Mouse (Mus musculus) hindbrain, embryonic 14.5 days (tissue): ENCODE results near the gene Gm21704. TPM values are rescaled to one million over a fixed set of nuclear protein-coding genes. Genes with fewer than 3 reads are reported as not detected.
"Not testable (repeated sequence)": the region's sequence is repeated elsewhere in the genome, so short reads cannot be mapped to it uniquely, and the experiment has no call there.

Source experiments
- ATAC-seq: fragments of 200-750 bp; cut with Nextera tagmentation; 2 replicates; pipeline ENCODE4 v1.8.0; 2017; ENCODE audit warnings: moderate number of reproducible peaks, mild to moderate bottlenecking, moderate TSS enrichment, moderate library complexity; ENCODE audit not compliant: low FRiP score
- DNase-seq: peaks from one replicate; pipeline ENCODE4 v3.0.0-alpha.2; 2015; ENCODE audit warnings: low spot score
- H3K27ac ChIP-seq: fragments of 300-500 bp; sonication (generic); 2 replicates; pipeline ENCODE4 v1.5.1; 2014; ENCODE audit warnings: mild to moderate bottlenecking, moderate library complexity
- H3K27me3 ChIP-seq: fragments of 300-500 bp; sonication (generic); 2 replicates; pipeline ENCODE4 v1.6.1; 2014; ENCODE audit warnings: mild to moderate bottlenecking, low read length, mixed read lengths; ENCODE audit not compliant: control insufficient read depth, insufficient read depth
- H3K36me3 ChIP-seq: fragments of 300-500 bp; sonication (generic); replicated peaks from 2 replicates; pipeline ENCODE4 v1.6.1; 2014; ENCODE audit not compliant: control insufficient read depth, insufficient read depth
- H3K4me1 ChIP-seq: fragments of 300-500 bp; sonication (generic); replicated peaks from 2 replicates; pipeline ENCODE4 v1.6.1; 2014; ENCODE audit warnings: antibody characterized with exemption, low read length, mixed read lengths; ENCODE audit not compliant: control insufficient read depth, insufficient read depth
- H3K4me2 ChIP-seq: fragments of 300-500 bp; sonication (generic); replicated peaks from 2 replicates; pipeline ENCODE4 v1.6.1; 2014; ENCODE audit warnings: mild to moderate bottlenecking, moderate library complexity
- H3K4me3 ChIP-seq: fragments of 300-500 bp; sonication (generic); replicated peaks from 2 replicates; pipeline ENCODE4 v1.5.1; 2014; ENCODE audit warnings: mild to moderate bottlenecking, low read length
- H3K9ac ChIP-seq: fragments of 300-500 bp; sonication (generic); 2 replicates; pipeline ENCODE4 v1.6.1; 2014
- H3K9me3 ChIP-seq: fragments of 300-500 bp; sonication (generic); 2 replicates; pipeline ENCODE4 v1.6.1; 2016; ENCODE audit warnings: low read length; ENCODE audit not compliant: control insufficient read depth
- whole genome bisulfite sequencing: fragments of 180-500 bp; shearing (Covaris S2); extraction: QIAGEN DNeasy Blood & Tissue Kit; methylation state at CpG from one replicate; pipeline ENCODE4 v1.1.7; 2014; 5-methylcytosine and 5-hydroxymethylcytosine counted together
- polyA plus RNA-seq: library from polyadenylated mRNA; unstranded; fragments of >200 nt; fragmentation: Nextera tagmentation; extraction: Ambion mirVana; gene quantifications from 2 replicates; pipeline ENCODE4 v1.2.1, GENCODE M21; 2014

The Gm21704 gene
- not detected in 2 replicates for polyA plus RNA-seq

DNA sequence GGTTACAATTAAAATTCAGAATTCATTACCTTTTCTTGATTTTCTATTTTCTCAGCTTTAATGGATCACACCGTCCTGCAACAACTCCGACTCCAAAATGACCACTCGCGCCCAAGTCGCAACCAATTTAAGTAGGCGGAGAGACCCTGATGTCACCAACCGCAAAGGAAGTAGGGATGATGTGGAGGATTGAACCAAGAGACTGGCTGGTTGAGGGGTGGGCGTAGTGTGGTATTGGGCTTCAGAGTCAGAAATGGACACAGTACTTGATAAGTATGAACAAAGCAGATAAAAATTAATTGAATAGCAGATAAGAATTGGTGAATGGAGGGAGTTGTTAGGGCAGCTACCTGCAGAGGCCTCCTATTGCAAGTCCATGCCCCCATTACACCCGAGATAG lies at the start of gene Gm21704, which contains the start of gene Gm21708:
Gene Gm21704 (minus strand): TSS at position 101 of the 400 bp plus-strand sequence.
Gene Gm21708 (minus strand): TSS at position 101 of the 400 bp plus-strand sequence.
- H3K4me1 ChIP-seq, H3K27me3 ChIP-seq, H3K9ac ChIP-seq, ATAC-seq, H3K27ac ChIP-seq, H3K4me3 ChIP-seq, H3K9me3 ChIP-seq, DNase-seq, H3K4me2 ChIP-seq, H3K36me3 ChIP-seq: not testable (repeated sequence)
- no CpG with 5 or more reads among the region's 9 CpGs for WGBS

DNA sequence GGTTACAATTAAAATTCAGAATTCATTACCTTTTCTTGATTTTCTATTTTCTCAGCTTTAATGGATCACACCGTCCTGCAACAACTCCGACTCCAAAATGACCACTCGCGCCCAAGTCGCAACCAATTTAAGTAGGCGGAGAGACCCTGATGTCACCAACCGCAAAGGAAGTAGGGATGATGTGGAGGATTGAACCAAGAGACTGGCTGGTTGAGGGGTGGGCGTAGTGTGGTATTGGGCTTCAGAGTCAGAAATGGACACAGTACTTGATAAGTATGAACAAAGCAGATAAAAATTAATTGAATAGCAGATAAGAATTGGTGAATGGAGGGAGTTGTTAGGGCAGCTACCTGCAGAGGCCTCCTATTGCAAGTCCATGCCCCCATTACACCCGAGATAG lies 64.7 kb downstream of the Gm21704 start, which contains the start of gene Gm21693:
Gene Gm21693 (minus strand): TSS at position 101 of the 400 bp plus-strand sequence.
- DNase-seq, H3K36me3 ChIP-seq, H3K4me3 ChIP-seq, H3K9me3 ChIP-seq, H3K27me3 ChIP-seq, ATAC-seq, H3K9ac ChIP-seq, H3K27ac ChIP-seq, H3K4me2 ChIP-seq, H3K4me1 ChIP-seq: not testable (repeated sequence)
- WGBS = no CpG with 5 or more reads among the region's 9 CpGs

DNA sequence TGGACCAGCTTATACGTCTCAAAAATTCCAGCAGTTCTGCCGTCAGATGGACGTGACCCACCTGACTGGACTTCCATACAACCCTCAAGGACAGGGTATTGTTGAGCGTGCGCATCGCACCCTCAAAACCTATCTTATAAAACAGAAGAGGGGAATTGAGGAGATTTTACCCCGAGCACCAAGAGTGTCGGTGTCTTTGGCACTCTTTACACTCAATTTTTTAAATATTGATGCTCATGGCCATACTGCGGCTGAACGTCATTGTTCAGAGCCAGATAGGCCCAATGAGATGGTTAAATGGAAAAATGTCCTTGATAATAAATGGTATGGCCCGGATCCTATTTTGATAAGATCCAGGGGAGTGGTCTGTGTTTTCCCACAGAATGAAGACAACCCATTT lies 69.3 kb downstream of the Gm21704 start:
- H3K27ac ChIP-seq, H3K9ac ChIP-seq, H3K4me2 ChIP-seq, DNase-seq, H3K4me3 ChIP-seq, H3K36me3 ChIP-seq, H3K27me3 ChIP-seq, ATAC-seq, H3K9me3 ChIP-seq, H3K4me1 ChIP-seq: not testable (repeated sequence)
- no CpG with 5 or more reads among the region's 11 CpGs for WGBS

Other genes with a start within 250 kb of the Gm21704 start
- not detected in 2 replicates for gene Gm21677, start 103.7 kb downstream of the Gm21704 start, polyA plus RNA-seq
- not detected in 2 replicates for gene Gm21693, start 64.8 kb downstream of the Gm21704 start, polyA plus RNA-seq
- gene Gm21708, start within 50 bp of the Gm21704 start, polyA plus RNA-seq = not detected in 2 replicates